Mouse (Mus musculus) erythroid progenitor cell, adult 5-6 weeks (primary cell): ENCODE data around the gene Mrpl57. TPM values are rescaled to one million over a fixed set of nuclear protein-coding genes. Genes with fewer than 3 reads are reported as not detected.
"Not testable (repeated sequence)": the region's sequence is repeated elsewhere in the genome, so short reads cannot be mapped to it uniquely, and the experiment has no call there.

ENCODE experiments used
- ATAC-seq: replicated peaks from 2 replicates; pipeline ENCODE4 v1.8.0; 2016; ENCODE audit warnings: moderate number of reproducible peaks, mild to moderate bottlenecking, moderate TSS enrichment, inconsistent platforms; ENCODE audit not compliant: poor library complexity, low FRiP score, severe bottlenecking
- total RNA-seq, 2 experiments: library from RNA; stranded (forward) in 1 of 2; stranded (reverse) in 1 of 2; fragments of 150-400 nt in 1 of 2; fragments of 186-747, 209-891 nt in 1 of 2; gene quantifications; 2 replicates each; pipeline versions ENCODE4 v1.2.3 to v1.2.4; 2015 to 2017; ENCODE audit warnings: low replicate concordance in 2 of 2

Mrpl57 gene
- total RNA-seq (2015; ENCODE audit: low replicate concordance) (35.7 and 70.0 TPM in 2 replicates), total RNA-seq (2017; ENCODE audit: low replicate concordance) (7.9 and 67.3 TPM in 2 replicates)

- peak; percentile 94 for ATAC-seq
Measured at GRCm38 (mm10) chr14:57825788-57826751, at the start of gene Mrpl57, which contains the start of gene Ska3. Gene Mrpl57 (plus strand): TSS chr14:57826234. Gene Ska3 (minus strand): TSS chr14:57826185.

GRCm38 (mm10) chr14:57787406-57787805 lies 38.6 kb upstream of the Mrpl57 start:
- no peak for ATAC-seq

- no peak for ATAC-seq
Measured at GRCm38 (mm10) chr14:57789311-57789710, 36.7 kb upstream of the Mrpl57 start.

GRCm38 (mm10) chr14:57789759-57790158 lies 36.3 kb upstream of the Mrpl57 start:
- no peak for ATAC-seq

- ATAC-seq: 0 out of 2 replicates have a peak, but pooled peaks have one; percentile 14
Measured at GRCm38 (mm10) chr14:57791171-57791570, 34.9 kb upstream of the Mrpl57 start.

GRCm38 (mm10) chr14:57797551-57797950 lies 28.5 kb upstream of the Mrpl57 start:
- peak; percentile 31 for ATAC-seq

GRCm38 (mm10) chr14:57797991-57798931 lies 27.8 kb upstream of the Mrpl57 start, which contains the start of gene Sap18:
Gene Sap18 (plus strand): TSS chr14:57798180.
- ATAC-seq: peak; percentile 97

- ATAC-seq: no peak
Measured at GRCm38 (mm10) chr14:57803731-57804130, 22.3 kb upstream of the Mrpl57 start.

- 0 out of 2 replicates have a peak, but pooled peaks have one; percentile 58 for ATAC-seq
Measured at GRCm38 (mm10) chr14:57808558-57808957, 17.5 kb upstream of the Mrpl57 start.

GRCm38 (mm10) chr14:57810886-57811285 lies 15.1 kb upstream of the Mrpl57 start:
- ATAC-seq: no peak

- no peak for ATAC-seq
Measured at GRCm38 (mm10) chr14:57811844-57812243, 14.2 kb upstream of the Mrpl57 start.

- ATAC-seq: no peak
Measured at GRCm38 (mm10) chr14:57820839-57821238, 5.2 kb upstream of the Mrpl57 start.

- no peak for ATAC-seq
Measured at GRCm38 (mm10) chr14:57827284-57827683, 1.2 kb downstream of the Mrpl57 start.

GRCm38 (mm10) chr14:57833526-57833925 lies 7.5 kb downstream of the Mrpl57 start:
- no peak for ATAC-seq

- ATAC-seq: 0 out of 2 replicates have a peak, but pooled peaks have one; percentile 52
Measured at GRCm38 (mm10) chr14:57835157-57835556, 9.1 kb downstream of the Mrpl57 start.

GRCm38 (mm10) chr14:57844535-57844934 lies 18.5 kb downstream of the Mrpl57 start:
- ATAC-seq: peak; percentile 76

GRCm38 (mm10) chr14:57848061-57848460 lies 22.0 kb downstream of the Mrpl57 start:
- not testable (repeated sequence) for ATAC-seq

- ATAC-seq: no peak
Measured at GRCm38 (mm10) chr14:57848646-57849045, 22.6 kb downstream of the Mrpl57 start.

- ATAC-seq: no peak
Measured at GRCm38 (mm10) chr14:57850330-57850729, 24.3 kb downstream of the Mrpl57 start.

- ATAC-seq: no peak
Measured at GRCm38 (mm10) chr14:57852961-57853360, 26.9 kb downstream of the Mrpl57 start.
